Mouse (Mus musculus): ENCODE measurements around the gene Tnc. TPM values are rescaled to one million over a fixed set of nuclear protein-coding genes. Genes with fewer than 3 reads are reported as not detected.

The Tnc gene
- total RNA-seq, 2 experiments from 2014 or later: 2.0 to 2.6 TPM

Other genes starting within 250 kb of the Tnc start
- not detected for gene Tnfsf8, start 185.7 kb downstream of the Tnc start, total RNA-seq (2021)

All from layer of hippocampus, adult 18-20 months (tissue).